Mouse (Mus musculus) midbrain, embryonic 15.5 days (tissue): ENCODE data around the gene Nlrp9c. TPM values are rescaled to one million over a fixed set of nuclear protein-coding genes. Genes with fewer than 3 reads are reported as not detected.
"Not testable (repeated sequence)": the region's sequence is repeated elsewhere in the genome, so short reads cannot be mapped to it uniquely, and the experiment has no call there.

ENCODE experiments used
- ATAC-seq: fragments of 200-750 bp; cut with Nextera tagmentation; replicated peaks from 2 replicates; pipeline ENCODE4 v1.8.0; 2017; ENCODE audit warnings: moderate TSS enrichment
- H3K27ac ChIP-seq: fragments of 300-500 bp; sonication (generic); 2 replicates; pipeline ENCODE4 v1.5.1; 2015; ENCODE audit warnings: mild to moderate bottlenecking, inconsistent platforms
- H3K27me3 ChIP-seq: fragments of 300-500 bp; sonication (generic); replicated peaks from 2 replicates; pipeline ENCODE4 v1.6.1; 2015; ENCODE audit warnings: inconsistent platforms
- H3K36me3 ChIP-seq: fragments of 300-500 bp; sonication (generic); replicated peaks from 2 replicates; pipeline ENCODE4 v1.6.1; 2015; ENCODE audit warnings: inconsistent platforms
- H3K4me1 ChIP-seq: fragments of 300-500 bp; sonication (generic); 2 replicates; pipeline ENCODE4 v1.6.1; 2015; ENCODE audit warnings: inconsistent platforms
- H3K4me2 ChIP-seq: fragments of 300-500 bp; sonication (generic); 2 replicates; pipeline ENCODE4 v1.6.1; 2015; ENCODE audit warnings: inconsistent platforms, mild to moderate bottlenecking, moderate library complexity
- H3K4me3 ChIP-seq: fragments of 300-500 bp; sonication (generic); 2 replicates; pipeline ENCODE4 v1.5.1; 2015; ENCODE audit warnings: mild to moderate bottlenecking, inconsistent platforms
- H3K9ac ChIP-seq: fragments of 300-500 bp; sonication (generic); 2 replicates; pipeline ENCODE4 v1.6.1; 2015; ENCODE audit warnings: mild to moderate bottlenecking, inconsistent platforms
- H3K9me3 ChIP-seq: fragments of 300-500 bp; sonication (generic); 2 replicates; pipeline ENCODE4 v1.6.1; 2016; ENCODE audit warnings: inconsistent platforms
- WGBS: fragments of 180-500 bp; shearing (Covaris S2); methylation state at CpG from one replicate; pipeline ENCODE4 v1.1.7; 2015; ENCODE audit warnings: mixed read lengths; 5-methylcytosine and 5-hydroxymethylcytosine counted together
- polyA plus RNA-seq: library from polyadenylated mRNA; unstranded; fragments of >200 nt; fragmentation: Nextera tagmentation; extraction: Ambion mirVana; gene quantifications from 2 replicates; pipeline ENCODE4 v1.2.1, GENCODE M21; 2015

The Nlrp9c gene
- polyA plus RNA-seq, 1 experiment from 2014 or later = not detected

DNA sequence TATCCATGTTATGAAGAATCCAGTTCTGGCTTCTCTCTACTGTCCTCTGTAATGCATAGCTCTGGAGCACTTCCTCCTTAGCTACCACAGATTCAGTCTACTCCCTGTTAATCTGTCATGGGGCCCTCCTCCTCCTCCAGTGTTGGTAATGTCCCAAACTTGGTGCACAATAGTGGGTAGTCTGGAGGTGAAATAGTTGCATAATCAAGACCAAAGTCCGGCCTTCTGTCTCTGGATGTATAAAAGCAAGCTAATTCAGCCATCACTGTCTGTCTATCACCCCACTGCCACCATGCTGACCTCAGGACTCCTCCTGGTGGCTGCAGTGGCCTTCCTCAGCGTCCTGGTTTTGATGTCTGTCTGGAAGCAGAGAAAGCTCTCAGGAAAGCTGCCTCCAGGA, 96.6 kb downstream of the Nlrp9c start, which contains the start of gene Cyp2a4:
Gene Cyp2a4 (plus strand): TSS at position 244 of the 400 bp plus-strand sequence.
- WGBS = 52% methylated on average over 2 of the region's 2 CpGs
- H3K36me3 ChIP-seq, H3K9me3 ChIP-seq, H3K4me2 ChIP-seq, ATAC-seq, H3K4me1 ChIP-seq, H3K4me3 ChIP-seq, H3K9ac ChIP-seq, H3K27ac ChIP-seq, H3K27me3 ChIP-seq: not testable (repeated sequence)

- H3K4me1 ChIP-seq, H3K9me3 ChIP-seq, ATAC-seq, H3K27ac ChIP-seq, H3K9ac ChIP-seq, H3K36me3 ChIP-seq, H3K4me2 ChIP-seq, H3K27me3 ChIP-seq, H3K4me3 ChIP-seq: not testable (repeated sequence)
- 82% methylated on average over 8 of the region's 8 CpGs for WGBS
These were observed 99.9 kb downstream of the Nlrp9c start for GRCm38 (mm10) chr7:26303429-26304166.

Other genes with a start within 250 kb of the Nlrp9c start
- gene Cyp2b9, start 230.3 kb downstream of the Nlrp9c start, polyA plus RNA-seq = not detected in 2 replicates
- gene Vmn1r184, start 143.4 kb downstream of the Nlrp9c start, polyA plus RNA-seq = not detected in 2 replicates
- not detected in 2 replicates for gene Cyp2a4, start 96.5 kb downstream of the Nlrp9c start, polyA plus RNA-seq
- gene Nlrp4a, start 31.4 kb upstream of the Nlrp9c start, polyA plus RNA-seq = not detected in 2 replicates
- gene Nlrp9a, start 131.3 kb upstream of the Nlrp9c start, polyA plus RNA-seq = not detected in 2 replicates
- gene Vmn1r185, start 214.8 kb upstream of the Nlrp9c start, polyA plus RNA-seq = not detected in 2 replicates